Mouse (Mus musculus): ENCODE data around the gene Pon3. TPM values are rescaled to one million over a fixed set of nuclear protein-coding genes. Genes with fewer than 3 reads are reported as not detected.
"Not testable (repeated sequence)": the region's sequence is repeated elsewhere in the genome, so short reads cannot be mapped to it uniquely, and the experiment has no call there.

The Pon3 gene
- polyA plus RNA-seq, 1 experiment from 2014 or later, result 4.5 TPM

DNA sequence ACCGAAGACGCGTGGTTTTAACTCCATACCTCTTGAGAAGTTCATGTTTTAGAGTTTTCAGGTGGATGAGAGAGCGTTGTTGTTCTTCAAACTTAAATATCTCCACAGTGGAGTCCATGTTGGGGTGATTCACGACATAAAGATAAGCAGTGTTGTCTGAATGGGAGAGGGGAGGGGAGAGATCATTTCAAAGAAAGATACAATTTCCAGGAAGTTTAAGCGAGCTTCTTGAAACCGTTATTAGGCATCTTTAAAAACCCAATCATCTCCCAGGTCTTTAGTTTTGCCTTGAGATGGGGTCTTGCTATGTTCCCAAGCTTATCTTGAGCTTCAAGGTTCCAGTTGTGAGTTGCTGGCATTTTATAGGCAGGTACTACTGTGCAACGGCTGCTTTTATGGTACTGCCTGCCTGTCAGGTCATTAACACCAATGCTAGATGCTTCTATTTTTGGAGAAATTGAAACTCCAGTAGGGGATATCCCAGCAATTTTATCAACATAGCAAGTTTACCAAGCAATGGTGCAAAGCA, 19.2 kb downstream of the Pon3 start:
- Histone ChIP-seq H3K27ac (no peak overlapping the region), H3K9me3 (no peaks in the 10 kb centered on the region), H3K36me3 (replicated peaks) (no peaks in the 10 kb centered on the region), H3K27me3 (ENCODE audit: poor library complexity, severe bottlenecking) (no peaks in the 10 kb centered on the region), H3K4me3 (no peak overlapping the region), H3K4me1 (peaks cover 10% of the 10 kb centered on the region; the same call in 1 of the 2 replicates)
- WGBS, result 80% methylated on average over 8 of the region's 8 CpGs
- DNase-seq (ENCODE audit: extremely low spot score, low spot score), result no peak

DNA sequence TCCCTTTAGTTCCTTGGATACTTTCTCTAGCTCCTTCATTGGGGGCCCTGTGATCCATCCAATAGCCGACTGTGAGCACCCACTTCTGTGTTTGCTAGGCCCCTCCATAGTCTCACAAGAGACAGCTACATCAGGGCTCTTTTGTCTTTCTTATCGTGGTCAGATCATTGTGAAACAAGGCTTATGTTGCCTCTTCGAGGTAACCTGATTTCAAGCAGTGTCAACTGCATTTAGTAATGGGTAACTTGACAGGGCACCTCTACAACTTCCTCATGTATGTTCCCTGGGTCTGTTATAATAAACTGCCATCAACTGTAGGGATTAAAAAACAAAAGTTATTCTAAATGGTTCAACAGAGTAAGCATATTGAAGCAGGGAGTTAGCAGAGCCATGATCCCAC, 21.5 kb downstream of the Pon3 start:
- Histone ChIP-seq H3K27me3 (ENCODE audit: poor library complexity, severe bottlenecking) (no peaks in the 10 kb centered on the region), H3K27ac (no peak overlapping the region), H3K36me3 (replicated peaks) (no peaks in the 10 kb centered on the region), H3K4me3 (no peak overlapping the region), H3K9me3 (no peaks in the 10 kb centered on the region), H3K4me1 (peaks cover 10% of the 10 kb centered on the region; the same call in 1 of the 2 replicates)
- no peak for DNase-seq (ENCODE audit: extremely low spot score, low spot score)
- 89% methylated on average over 3 of the region's 3 CpGs for WGBS

DNA sequence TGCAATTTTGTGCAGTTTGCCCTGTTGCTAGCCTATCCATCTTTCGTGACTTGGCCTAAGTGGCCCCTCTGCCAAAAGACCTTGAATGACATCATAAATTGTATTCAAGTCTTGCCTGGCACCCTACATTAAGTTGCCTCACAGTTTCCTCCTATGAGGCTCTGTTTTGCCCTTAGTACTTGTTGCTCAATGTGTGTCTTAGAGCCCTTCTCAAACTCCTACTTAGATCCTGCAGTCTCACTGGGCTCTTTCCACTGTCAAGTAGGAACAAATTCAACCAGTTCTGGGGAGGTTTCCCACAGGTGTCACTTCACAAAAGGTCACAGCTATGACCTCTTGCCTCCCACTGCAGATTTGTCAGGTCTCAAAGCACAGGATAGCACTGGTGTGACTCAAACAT, 22.3 kb downstream of the Pon3 start:
- no peak overlapping the region for H3K27ac ChIP-seq
- H3K27me3 ChIP-seq (ENCODE audit: poor library complexity, severe bottlenecking), result no peaks in the 10 kb centered on the region
- WGBS, result 95% methylated on average over 1 of the region's 1 CpGs
- no peak overlapping the region for H3K4me3 ChIP-seq
- H3K4me1 ChIP-seq, result peaks cover 10% of the 10 kb centered on the region; the same call in 1 of the 2 replicates
- no peaks in the 10 kb centered on the region for H3K9me3 ChIP-seq
- no peak for DNase-seq (ENCODE audit: extremely low spot score, low spot score)
- no peaks in the 10 kb centered on the region for H3K36me3 ChIP-seq (replicated peaks)

DNA sequence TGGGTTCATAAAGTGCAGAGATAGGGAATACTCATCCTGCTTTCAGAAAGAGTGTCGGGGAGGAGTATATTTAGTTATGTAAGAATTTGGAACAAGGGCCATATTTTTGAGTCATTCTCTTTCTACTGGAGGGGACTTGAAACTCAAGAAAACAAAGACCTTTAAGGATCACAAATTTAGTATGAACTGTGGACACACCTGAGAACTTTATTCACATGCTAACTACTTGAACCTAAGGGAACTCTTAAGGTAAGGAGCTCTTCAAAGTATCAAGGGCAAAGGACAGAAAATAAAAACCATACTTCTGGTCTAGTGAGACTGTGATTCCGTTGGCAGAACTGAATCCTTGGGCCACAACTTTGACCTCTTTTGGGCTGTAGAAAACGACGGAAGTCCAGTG, 24.1 kb downstream of the Pon3 start:
- no peak overlapping the region for H3K27ac ChIP-seq
- H3K4me1 ChIP-seq, result peaks cover 8% of the 10 kb centered on the region; the same call in 1 of the 2 replicates
- no peaks in the 10 kb centered on the region for H3K9me3 ChIP-seq
- no peaks in the 10 kb centered on the region for H3K36me3 ChIP-seq (replicated peaks)
- H3K27me3 ChIP-seq (ENCODE audit: poor library complexity, severe bottlenecking), result no peaks in the 10 kb centered on the region
- no peak for DNase-seq (ENCODE audit: extremely low spot score, low spot score)
- WGBS, result 89% methylated on average over 4 of the region's 4 CpGs
- no peak overlapping the region for H3K4me3 ChIP-seq

DNA sequence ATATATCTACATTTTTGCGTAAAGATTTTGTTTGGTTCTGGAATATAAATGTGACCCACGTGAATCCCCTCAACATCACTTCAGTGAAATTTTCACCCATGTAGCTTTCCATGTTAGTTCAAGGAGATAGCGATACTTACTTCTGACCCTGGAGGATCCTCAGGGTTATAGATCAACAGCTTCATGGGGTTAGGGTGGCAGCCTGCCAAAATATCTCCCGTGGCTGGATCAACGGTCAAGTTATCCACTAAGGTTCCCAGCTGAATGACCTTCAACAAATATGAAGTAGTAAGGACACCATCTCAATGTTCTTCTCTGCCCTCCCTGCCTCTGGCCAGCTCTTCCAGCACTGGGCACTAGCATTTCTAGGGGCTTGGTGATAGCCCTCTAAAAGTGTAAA, 25.8 kb downstream of the Pon3 start:
- H3K4me1 ChIP-seq, result no peaks in the 10 kb centered on the region

DNA sequence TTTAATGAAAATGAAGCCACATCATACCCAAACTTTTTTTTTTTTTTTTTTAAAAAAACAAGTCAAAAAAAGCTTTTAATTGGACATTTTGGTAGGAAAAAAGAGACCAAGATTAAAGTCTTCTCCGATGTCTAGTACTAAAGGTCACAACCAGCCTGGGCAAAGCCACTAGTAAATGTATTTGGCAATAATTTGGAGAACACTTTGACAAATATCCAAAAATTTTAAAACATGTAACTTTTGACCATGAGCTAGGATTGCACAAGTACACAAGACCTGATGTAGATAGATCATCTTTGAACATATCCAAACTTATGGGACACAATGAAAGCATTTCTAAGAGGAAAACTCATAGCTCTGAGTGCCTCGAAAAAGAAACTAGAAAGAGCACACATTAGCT, 32.5 kb downstream of the Pon3 start:
- H3K4me3 ChIP-seq; H3K36me3 ChIP-seq (replicated peaks); H3K27me3 ChIP-seq (ENCODE audit: poor library complexity, severe bottlenecking); H3K27ac ChIP-seq; H3K4me1 ChIP-seq; DNase-seq (ENCODE audit: extremely low spot score, low spot score); H3K9me3 ChIP-seq: not testable (repeated sequence)
- WGBS, result 84% methylated on average over 2 of the region's 2 CpGs

More for the DNA sequence above, 25.8 kb downstream of the Pon3 start:
- Histone ChIP-seq H3K27me3 (ENCODE audit: poor library complexity, severe bottlenecking) (no peaks in the 10 kb centered on the region), H3K36me3 (replicated peaks) (no peaks in the 10 kb centered on the region), H3K9me3 (no peaks in the 10 kb centered on the region), H3K27ac (no peak overlapping the region), H3K4me3 (no peak overlapping the region)
- 93% methylated on average over 5 of the region's 5 CpGs for WGBS
- DNase-seq (ENCODE audit: extremely low spot score, low spot score), result no peak

DNA sequence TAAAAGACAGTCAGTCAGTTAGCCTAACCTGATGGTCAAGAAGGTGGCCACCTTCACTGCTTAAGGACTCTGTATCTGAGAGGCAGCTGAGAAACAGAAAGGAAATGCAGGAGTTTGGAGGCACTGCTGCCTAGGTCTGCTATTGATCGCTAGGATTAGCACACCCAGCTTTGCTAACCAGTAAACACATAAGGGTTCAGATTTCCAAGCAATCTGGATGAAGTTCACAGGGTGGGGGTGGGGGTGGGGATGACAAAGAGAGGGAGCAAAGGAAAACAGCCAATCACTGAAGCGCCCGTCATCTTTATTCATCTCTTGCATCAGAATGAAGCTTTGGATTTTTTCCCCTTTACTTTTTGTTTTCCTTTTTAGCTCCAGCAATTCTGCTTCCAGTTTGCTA, 34.0 kb downstream of the Pon3 start:
- H3K36me3 ChIP-seq (replicated peaks), result no peaks in the 10 kb centered on the region
- H3K27ac ChIP-seq, result no peak overlapping the region
- 69% methylated on average over 3 of the region's 3 CpGs for WGBS
- H3K27me3 ChIP-seq (ENCODE audit: poor library complexity, severe bottlenecking), result no peaks in the 10 kb centered on the region
- peaks cover 4% of the 10 kb centered on the region; the same call in 1 of the 2 replicates for H3K4me1 ChIP-seq
- no peak overlapping the region for H3K4me3 ChIP-seq
- no peaks in the 10 kb centered on the region for H3K9me3 ChIP-seq
- DNase-seq (ENCODE audit: extremely low spot score, low spot score), result no peak

DNA sequence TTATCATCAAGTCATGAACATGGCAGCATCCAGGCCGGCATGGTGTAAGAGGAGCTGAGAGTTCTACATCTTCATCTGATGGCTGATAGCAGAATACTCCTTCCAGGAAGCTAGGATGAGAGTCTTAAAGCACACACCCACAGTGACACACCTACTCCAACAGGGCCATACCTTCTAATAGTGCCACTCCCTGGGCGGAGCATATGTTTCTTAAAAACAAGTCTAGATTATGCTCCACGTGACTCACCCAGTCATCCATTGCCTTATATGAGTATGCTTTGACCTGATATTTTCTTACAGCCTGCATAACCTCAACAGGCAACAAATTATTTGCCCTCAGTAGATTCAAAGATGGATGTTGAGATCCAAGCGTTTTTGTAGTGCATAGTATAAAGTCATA, 37.9 kb downstream of the Pon3 start:
- no peak overlapping the region for H3K27ac ChIP-seq
- H3K27me3 ChIP-seq (ENCODE audit: poor library complexity, severe bottlenecking), result no peaks in the 10 kb centered on the region
- H3K4me3 ChIP-seq, result no peak overlapping the region
- no peaks in the 10 kb centered on the region for H3K36me3 ChIP-seq (replicated peaks)
- H3K9me3 ChIP-seq, result peaks cover 3% of the 10 kb centered on the region; the same call in 1 of the 2 replicates
- WGBS, result 94% methylated on average over 4 of the region's 4 CpGs
- no peak for DNase-seq (ENCODE audit: extremely low spot score, low spot score)
- peaks cover 4% of the 10 kb centered on the region; the same call in 1 of the 2 replicates for H3K4me1 ChIP-seq

DNA sequence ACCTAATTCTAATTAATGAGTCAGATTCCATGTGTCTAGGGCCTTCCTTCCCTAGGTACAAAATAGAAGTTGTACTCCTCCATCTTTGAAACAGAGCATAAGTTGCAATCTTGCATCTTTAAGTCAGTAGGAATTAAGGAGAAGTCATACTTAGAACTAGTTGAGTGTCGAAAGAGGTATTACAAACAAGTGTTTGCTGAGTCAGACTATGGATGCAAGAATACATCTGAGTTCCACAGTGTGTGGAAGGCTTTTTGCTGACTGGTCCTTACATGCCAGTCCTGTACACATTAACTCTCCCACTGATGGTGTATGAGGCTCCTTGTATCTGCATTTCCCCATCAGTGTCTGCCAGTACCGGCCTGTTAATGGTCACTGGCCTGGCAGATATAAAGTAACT, 48.3 kb downstream of the Pon3 start:
- Histone ChIP-seq H3K9me3 (peaks cover 2% of the 10 kb centered on the region), H3K4me3 (no peak overlapping the region), H3K4me1 (no peaks in the 10 kb centered on the region), H3K36me3 (replicated peaks) (no peaks in the 10 kb centered on the region), H3K27ac (no peak overlapping the region), H3K27me3 (ENCODE audit: poor library complexity, severe bottlenecking) (no peaks in the 10 kb centered on the region)
- no peak for DNase-seq (ENCODE audit: extremely low spot score, low spot score)
- 89% methylated on average over 2 of the region's 2 CpGs for WGBS

DNA sequence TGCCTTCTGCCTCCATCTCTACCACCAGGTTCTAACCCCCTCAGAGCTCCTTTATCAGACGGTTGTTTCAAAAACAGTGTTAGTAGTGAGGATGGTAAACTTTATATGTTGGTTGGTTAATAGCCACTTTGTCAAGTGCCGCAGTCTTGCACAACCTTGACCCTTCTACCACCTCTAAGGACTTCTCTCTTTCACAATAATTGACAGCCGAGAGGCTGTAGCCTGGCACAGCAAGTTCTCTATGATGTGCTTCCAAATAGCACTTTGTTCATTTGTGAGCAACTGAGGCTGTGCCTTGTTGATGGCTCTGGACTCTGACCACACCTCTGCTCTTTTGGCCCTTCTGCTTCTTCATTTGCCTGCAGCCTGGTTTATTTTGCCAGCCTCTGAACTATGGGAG, 56.2 kb downstream of the Pon3 start:
- H3K36me3 ChIP-seq (replicated peaks), result no peaks in the 10 kb centered on the region
- 91% methylated on average over 3 of the region's 3 CpGs for WGBS
- peaks cover 7% of the 10 kb centered on the region for H3K9me3 ChIP-seq
- H3K4me3 ChIP-seq, result no peak overlapping the region
- no peak overlapping the region for H3K27ac ChIP-seq
- H3K4me1 ChIP-seq, result no peaks in the 10 kb centered on the region
- DNase-seq (ENCODE audit: extremely low spot score, low spot score), result no peak
- H3K27me3 ChIP-seq (ENCODE audit: poor library complexity, severe bottlenecking), result no peaks in the 10 kb centered on the region

DNA sequence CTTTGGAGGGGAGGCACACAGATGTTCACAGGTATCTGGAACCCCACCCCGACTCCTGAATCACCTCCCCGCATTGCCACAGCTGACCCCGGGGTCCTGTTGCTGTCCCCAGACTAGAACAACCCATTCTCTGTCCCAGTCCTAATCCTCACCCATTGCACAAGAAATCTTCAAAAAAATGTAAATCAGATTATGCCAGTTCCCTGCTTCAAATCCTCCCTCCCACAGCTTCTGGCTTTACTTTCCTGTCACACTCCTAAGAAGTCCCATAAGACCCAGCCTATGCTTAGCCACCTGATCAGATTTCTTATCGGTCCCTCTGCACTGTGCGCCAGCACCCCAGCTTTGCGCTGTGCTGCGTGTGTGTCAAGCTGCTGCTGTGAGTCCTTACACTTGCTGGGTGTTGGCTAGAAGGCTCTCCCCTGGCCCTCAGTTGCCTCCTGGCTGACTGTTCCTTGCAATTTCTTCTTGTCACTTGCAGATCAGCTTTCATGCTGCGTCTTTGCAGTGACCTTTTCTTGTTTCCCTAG, 56.6 kb downstream of the Pon3 start:
- Histone ChIP-seq H3K27me3 (ENCODE audit: poor library complexity, severe bottlenecking) (no peaks in the 10 kb centered on the region), H3K4me3 (no peak overlapping the region), H3K4me1 (no peaks in the 10 kb centered on the region), H3K9me3 (peaks cover 7% of the 10 kb centered on the region), H3K36me3 (replicated peaks) (no peaks in the 10 kb centered on the region), H3K27ac (no peak overlapping the region)
- no peak for DNase-seq (ENCODE audit: extremely low spot score, low spot score)
- WGBS, result 88% methylated on average over 8 of the region's 8 CpGs

DNA sequence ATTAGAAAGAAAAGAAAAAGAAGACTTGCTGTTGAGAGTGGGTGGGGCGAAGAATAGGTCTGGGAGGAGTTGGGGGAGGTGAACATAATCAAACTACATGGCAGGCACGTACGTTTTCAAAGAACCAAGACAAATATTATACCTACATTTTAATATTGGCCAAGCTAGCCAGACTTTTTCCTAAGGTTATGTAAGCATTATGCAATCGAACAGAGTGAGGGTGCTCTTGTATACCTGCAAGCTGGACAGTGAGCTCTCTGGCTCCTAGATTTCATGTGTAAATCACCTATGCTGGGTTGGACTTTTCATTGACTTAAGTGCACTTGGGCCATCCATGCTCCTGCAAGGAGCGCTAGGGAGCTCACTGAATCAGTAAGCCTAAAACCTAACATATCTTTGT, 57.5 kb downstream of the Pon3 start:
- Histone ChIP-seq H3K36me3 (replicated peaks) (no peaks in the 10 kb centered on the region), H3K9me3 (peaks cover 7% of the 10 kb centered on the region), H3K4me3 (no peak overlapping the region), H3K27ac (no peak overlapping the region), H3K4me1 (peaks cover 8% of the 10 kb centered on the region), H3K27me3 (ENCODE audit: poor library complexity, severe bottlenecking) (no peaks in the 10 kb centered on the region)
- no peak for DNase-seq (ENCODE audit: extremely low spot score, low spot score)
- WGBS, result 94% methylated on average over 5 of the region's 5 CpGs

DNA sequence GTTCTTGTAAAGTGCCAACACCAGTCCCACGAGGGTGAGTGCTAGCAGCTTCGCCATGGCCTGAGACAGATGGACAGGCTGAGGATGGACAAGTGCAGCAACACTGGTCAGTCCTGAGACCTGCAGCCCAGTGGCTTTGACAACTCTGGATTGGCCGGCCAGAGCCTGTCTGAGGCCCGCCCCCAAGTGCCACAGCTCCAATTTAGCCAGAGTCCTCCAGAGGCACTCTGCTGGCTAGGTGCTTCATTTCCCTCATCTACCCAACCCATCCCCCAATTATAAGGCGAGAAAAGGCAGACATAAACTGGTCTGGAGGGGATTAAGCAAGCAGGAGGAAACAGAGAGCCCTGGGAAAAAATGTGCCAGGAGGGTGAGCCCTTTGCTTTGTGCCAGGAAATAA, 62.4 kb downstream of the Pon3 start, which contains the start of gene Pon1:
TSS of gene Pon1 (minus strand) at position 254 of the 400 bp plus-strand sequence.
- Histone ChIP-seq H3K27ac (peak within 1 kb of the TSS; percentile 48), H3K9me3 (peaks cover 7% of the 10 kb centered on the region), H3K4me3 (no peak within 1 kb of the TSS), H3K27me3 (ENCODE audit: poor library complexity, severe bottlenecking) (no peaks in the 10 kb centered on the region), H3K4me1 (peaks cover 11% of the 10 kb centered on the region), H3K36me3 (replicated peaks) (no peaks in the 10 kb centered on the region)
- 39% methylated on average over 5 of the region's 5 CpGs for WGBS
- DNase-seq (ENCODE audit: extremely low spot score, low spot score), result no peak

DNA sequence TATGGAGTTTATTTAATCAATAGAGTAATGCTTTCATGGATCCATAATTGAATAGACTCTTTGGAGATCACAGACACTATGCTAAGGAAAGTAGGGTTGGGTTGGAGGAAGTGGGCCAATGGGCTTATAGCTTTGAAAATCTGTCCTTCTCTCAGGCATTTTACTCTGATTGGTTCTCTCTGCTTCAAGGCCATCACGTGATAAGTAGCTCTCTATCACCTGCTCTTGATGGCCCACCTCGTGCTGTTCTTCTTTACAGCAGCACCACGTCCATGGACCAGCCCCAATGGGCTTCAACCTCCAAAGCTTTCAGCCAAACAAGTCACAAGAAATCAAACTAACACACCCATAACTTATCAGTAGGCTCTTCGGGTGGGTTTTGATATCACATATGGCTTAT, 65.3 kb downstream of the Pon3 start:
- Histone ChIP-seq H3K27ac (no peak overlapping the region), H3K36me3 (replicated peaks) (no peaks in the 10 kb centered on the region), H3K9me3 (no peaks in the 10 kb centered on the region), H3K4me3 (no peak overlapping the region), H3K4me1 (peaks cover 11% of the 10 kb centered on the region), H3K27me3 (ENCODE audit: poor library complexity, severe bottlenecking) (no peaks in the 10 kb centered on the region)
- no peak for DNase-seq (ENCODE audit: extremely low spot score, low spot score)
- 90% methylated on average over 4 of the region's 4 CpGs for WGBS
